Mouse (Mus musculus) kidney, postnatal 25 days (tissue): ENCODE results near the gene Pygm.

Experiments
- DNase-seq, 2 experiments: peaks; one replicate each; pipeline ENCODE4 v3.0.0; 2021; ENCODE audit warnings: mixed read lengths in 2 of 2

The Pygm gene

DNA sequence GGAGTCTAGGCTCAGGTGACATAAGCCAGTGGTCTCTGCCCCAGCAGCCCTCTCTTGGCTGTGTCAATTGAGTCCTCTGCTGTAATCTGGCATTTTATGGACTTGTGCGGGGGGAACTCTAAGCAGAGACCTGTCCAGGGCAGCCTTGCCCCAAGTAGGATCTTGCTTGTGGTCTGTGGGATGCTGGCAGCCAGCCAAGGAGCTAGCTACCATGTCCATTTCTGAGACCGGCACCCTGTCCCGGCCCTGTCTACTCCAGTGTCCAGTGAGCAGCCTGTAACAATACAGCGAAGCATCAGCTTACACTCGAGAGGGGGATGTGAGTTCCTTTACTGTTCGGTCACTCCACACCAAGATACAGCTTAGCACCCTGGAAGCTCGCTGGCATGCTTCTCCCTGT lies 30.2 kb upstream of the Pygm start:
- DNase-seq: no peak

- DNase-seq: no peak
These were observed 22.9 kb upstream of the Pygm start for GRCm38 (mm10) chr19:6361291-6361690.

GRCm38 (mm10) chr19:6363091-6363410 lies 21.1 kb upstream of the Pygm start:
- no peak for DNase-seq

- peak; percentile 99 to 100 for DNase-seq
These were observed 20.6 kb upstream of the Pygm start, which contains the start of gene Sf1 for GRCm38 (mm10) chr19:6363411-6364240. Sf1 (plus strand) TSS chr19:6363690.

- DNase-seq: peak; percentile 93 to 96
These were observed 19.9 kb upstream of the Pygm start for GRCm38 (mm10) chr19:6364317-6364725.

GRCm38 (mm10) chr19:6364842-6365241 lies 19.4 kb upstream of the Pygm start:
- no peak for DNase-seq

GRCm38 (mm10) chr19:6370175-6370574 lies 14.0 kb upstream of the Pygm start:
- no peak for DNase-seq

GRCm38 (mm10) chr19:6372433-6372832 lies 11.8 kb upstream of the Pygm start:
- DNase-seq: no peak

- peak; percentile 86 to 95 for DNase-seq
These were observed 10.4 kb upstream of the Pygm start for GRCm38 (mm10) chr19:6373539-6374400.

DNA sequence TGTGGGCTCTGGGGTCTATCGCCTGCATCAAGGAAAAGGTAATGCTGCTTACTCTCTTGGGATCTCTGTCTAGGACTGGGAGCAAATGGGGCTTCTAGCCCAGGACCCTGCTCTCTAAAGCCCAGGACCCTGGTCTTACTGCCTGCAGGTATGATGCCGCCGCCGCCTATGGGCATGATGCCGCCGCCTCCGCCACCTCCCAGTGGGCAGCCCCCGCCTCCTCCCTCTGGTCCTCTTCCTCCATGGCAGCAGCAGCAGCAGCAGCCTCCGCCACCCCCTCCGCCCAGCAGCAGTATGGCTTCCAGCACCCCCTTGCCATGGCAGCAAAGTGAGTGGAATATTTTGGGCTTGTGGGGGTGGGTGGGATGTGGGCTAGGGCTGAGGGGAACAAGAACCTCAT lies 9.6 kb upstream of the Pygm start:
- DNase-seq: no peak

DNA sequence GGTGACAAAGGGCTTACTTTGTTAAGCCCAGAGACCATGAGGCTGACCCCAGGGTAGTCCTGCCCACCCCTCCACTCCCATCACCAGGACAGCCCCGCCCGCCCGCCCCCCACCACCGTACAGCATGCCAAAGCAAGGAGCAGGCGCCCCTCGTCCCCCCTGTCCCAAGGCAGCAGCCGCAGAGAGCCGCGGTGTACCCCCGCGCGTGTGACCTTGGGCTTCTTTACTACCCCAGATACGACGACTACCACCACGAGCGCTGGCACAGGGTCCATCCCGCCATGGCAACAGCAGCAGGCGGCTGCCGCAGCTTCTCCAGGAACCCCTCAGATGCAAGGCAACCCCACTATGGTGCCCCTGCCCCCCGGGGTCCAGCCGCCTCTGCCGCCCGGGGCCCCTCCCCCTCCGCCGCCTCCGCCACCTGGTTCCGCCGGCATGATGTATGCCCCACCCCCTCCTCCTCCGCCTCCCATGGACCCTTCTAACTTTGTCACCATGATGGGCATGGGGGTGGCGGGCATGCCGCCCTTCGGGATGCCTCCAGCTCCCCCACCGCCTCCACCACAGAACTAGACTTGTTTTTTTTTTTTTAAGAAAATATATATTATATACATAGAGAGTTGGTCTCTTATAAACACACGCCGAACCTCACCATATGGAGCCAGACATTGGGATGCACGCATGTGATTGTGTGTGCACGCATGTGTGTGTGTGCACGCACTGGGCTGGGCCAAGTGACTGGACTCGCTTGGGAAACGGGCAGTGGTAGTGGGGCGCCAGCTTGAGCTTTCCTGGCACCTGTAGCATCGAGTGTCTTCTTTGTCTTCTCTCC lies 8.6 kb upstream of the Pygm start:
- peak in 1 of 2 experiments; percentile 48 for DNase-seq

DNA sequence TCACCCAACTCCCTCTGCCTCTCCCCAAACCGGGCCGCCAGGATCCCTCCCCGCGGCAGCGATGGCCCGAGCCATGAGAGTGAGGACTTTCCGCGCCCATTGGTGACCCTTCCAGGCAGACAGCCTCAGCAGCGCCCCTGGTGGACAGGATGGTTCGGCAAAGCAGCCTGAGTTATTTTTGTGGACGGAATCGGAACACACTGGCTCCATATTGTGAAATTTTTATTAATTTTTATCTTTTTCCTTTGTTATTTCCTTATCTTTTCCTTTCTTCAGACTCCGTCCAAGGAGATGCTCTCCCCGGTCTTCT lies 8.0 kb upstream of the Pygm start:
- DNase-seq: peak; percentile 67 to 76

- DNase-seq: no peak
These were observed 7.6 kb upstream of the Pygm start for GRCm38 (mm10) chr19:6376643-6377042.

DNA sequence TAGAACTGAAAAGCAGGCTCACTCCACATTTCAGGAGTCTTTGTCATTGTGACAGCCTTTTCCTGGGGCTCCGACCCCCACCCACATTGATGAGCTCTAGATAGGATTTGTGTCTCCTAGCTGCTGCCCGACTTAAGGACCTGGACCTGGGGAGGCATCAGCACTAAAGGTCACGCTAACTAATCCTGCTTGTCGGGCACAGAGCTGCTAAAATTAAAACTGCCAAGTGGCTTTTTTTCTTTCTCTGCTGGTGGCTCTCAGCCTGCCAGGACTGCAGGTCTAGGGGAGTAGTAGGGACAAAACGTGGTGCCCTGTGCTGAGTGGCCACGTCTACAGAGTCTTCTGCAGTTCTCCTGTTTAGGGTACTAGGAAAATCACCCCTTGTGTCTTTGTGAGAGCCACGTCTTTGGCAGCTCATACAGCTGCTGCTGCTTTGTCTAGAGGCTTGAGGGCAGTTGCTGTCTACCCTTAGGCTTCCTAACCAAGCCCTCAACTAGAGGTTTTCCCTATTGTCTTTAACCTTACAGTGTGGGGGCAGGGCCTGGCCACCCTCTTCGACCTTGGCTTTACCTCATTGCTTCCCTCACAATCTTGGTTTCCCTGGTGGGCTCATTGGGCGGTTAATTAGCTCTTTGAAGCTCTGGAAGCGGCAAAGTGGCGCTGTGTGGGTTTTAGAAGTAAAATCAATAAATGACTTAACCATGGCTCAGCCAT lies 6.7 kb upstream of the Pygm start:
- no peak for DNase-seq

DNA sequence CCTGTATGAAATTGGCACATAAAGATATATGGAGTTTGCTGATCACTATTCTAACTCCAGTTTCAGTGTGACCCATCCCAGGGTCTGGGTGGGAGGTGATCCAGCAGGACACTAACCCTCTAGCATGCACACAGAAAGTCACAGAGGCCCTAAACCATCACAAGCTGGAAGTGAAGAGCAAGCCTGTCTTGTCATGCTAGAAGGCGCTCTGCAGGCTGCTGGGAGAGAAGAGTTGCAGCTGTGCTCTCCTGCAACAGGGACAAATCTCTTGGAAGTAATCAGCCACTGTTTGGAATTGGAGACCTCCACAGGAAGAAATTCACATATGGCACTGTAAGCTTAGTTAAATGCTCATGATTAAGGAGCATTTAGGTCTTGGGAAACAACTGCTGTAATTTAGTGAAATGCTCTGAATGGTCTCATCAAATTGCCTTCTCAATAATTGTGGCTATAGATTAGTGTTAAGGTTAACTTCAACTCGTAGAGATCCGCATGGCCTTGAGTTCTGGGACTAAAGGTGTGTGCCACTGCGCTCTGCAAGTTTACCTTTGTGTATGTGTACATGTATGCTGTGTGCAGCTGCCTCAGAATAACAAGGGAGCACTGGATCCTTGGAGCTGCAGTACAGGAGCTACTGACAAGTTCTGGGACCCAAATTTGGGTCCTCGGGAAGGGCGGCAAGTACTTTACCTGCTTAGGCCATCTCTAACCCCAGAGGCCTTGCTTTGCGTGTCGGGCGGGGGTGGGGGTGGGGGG lies 3.6 kb upstream of the Pygm start:
- no peak for DNase-seq

DNA sequence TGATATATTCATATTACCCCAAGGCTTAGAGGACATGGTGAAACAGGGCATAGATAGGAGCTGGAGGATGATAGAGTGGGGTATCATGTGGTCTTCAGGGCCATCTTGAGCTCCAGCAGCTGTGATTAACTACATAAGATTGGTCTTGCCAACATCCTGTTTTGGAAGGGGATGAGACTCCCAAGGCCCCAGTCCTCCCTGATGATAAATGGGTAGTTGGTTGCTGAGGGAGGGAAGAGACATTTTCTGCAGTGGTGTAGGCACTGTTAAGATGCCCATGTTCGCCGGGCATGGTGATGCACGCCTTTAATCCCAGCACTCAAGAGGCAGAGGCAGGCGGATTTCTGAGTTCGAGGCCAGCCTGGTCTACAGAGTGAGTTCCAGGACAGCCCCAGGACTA lies 3.0 kb upstream of the Pygm start:
- DNase-seq: no peak

- DNase-seq: no peak
These were observed 1.8 kb upstream of the Pygm start for GRCm38 (mm10) chr19:6382323-6382924.

DNA sequence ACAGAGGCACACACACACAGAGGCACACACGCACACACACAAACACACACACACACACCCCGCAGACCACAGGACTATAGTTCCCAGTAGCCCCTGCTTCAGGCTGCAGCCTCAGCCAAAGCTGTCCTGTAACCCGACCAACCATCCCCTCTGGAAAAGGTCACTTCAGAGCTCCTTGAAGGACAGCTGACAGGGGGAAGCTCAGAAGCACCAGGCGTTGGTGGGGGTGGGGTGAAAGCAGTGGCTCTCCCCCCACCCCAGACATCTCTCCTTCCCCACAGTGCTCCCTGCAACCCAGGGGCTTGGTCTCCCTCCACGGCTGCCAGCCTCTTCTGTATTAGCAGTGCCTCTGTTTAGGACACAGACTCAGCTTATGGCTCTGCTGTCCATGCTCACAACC lies 729 bp upstream of the Pygm start:
- DNase-seq: no peak

GRCm38 (mm10) chr19:6384954-6385353 lies 755 bp downstream of the Pygm start:
- no peak for DNase-seq

GRCm38 (mm10) chr19:6385419-6385818 lies 1.2 kb downstream of the Pygm start:
- no peak for DNase-seq

GRCm38 (mm10) chr19:6385821-6386220 lies 1.6 kb downstream of the Pygm start:
- no peak for DNase-seq
